Mouse (Mus musculus) kidney, adult 2 months (tissue): ENCODE data around the gene Hs3st6. TPM values are rescaled to one million over a fixed set of nuclear protein-coding genes. Genes with fewer than 3 reads are reported as not detected.

Experiments
- DNase-seq: peaks from one replicate; pipeline ENCODE4 v3.0.0; 2021
- H3K27ac ChIP-seq: fragments of 200-500 bp; 2 replicates; pipeline ENCODE4 v1.5.1; 2012; ENCODE audit warnings: low read depth, low read length, control low read depth, inconsistent platforms; ENCODE audit not compliant: insufficient read depth
- H3K27me3 ChIP-seq: fragments of 200-500 bp; replicated peaks from 2 replicates; pipeline ENCODE4 v1.6.1; 2012; ENCODE audit warnings: mild to moderate bottlenecking, moderate library complexity, low read length, inconsistent platforms; ENCODE audit not compliant: control insufficient read depth, insufficient read depth
- H3K36me3 ChIP-seq: fragments of 200-500 bp; 2 replicates; pipeline ENCODE4 v1.6.1; 2012; ENCODE audit warnings: mild to moderate bottlenecking, moderate library complexity, low read length, inconsistent platforms; ENCODE audit not compliant: control insufficient read depth, insufficient read depth
- H3K4me1 ChIP-seq: fragments of 200-500 bp; 2 replicates; pipeline ENCODE4 v1.6.1; 2011; ENCODE audit warnings: low read length; ENCODE audit not compliant: control insufficient read depth, insufficient read depth
- H3K4me3 ChIP-seq: fragments of 200-500 bp; 2 replicates; pipeline ENCODE4 v1.5.1; 2011; ENCODE audit warnings: mild to moderate bottlenecking, low read depth, low read length, control low read depth; ENCODE audit not compliant: insufficient read depth
- CTCF ChIP-seq: fragments of 200-500 bp; conservative IDR thresholded peaks from 2 replicates; pipeline ENCODE4 v1.5.1; 2011; ENCODE audit warnings: low read depth, mild to moderate bottlenecking, control low read depth, low read length, moderate library complexity, mixed read lengths; ENCODE audit not compliant: insufficient read depth, insufficient read length
- POLR2A ChIP-seq: fragments of 200-500 bp; IDR thresholded peaks from one replicate; pipeline ENCODE4 v1.6.1; 2011; ENCODE audit warnings: low read depth, low read length, control low read depth
- whole genome bisulfite sequencing: fragments of 180-500 bp; shearing (Covaris S2); methylation state at CpG from one replicate; pipeline ENCODE4 v1.1.7; 2018; 5-methylcytosine and 5-hydroxymethylcytosine counted together
- polyA plus RNA-seq: library from polyadenylated mRNA; depleted of rRNA; stranded (reverse); fragments of >200 nt; gene quantifications from 2 replicates; pipeline ENCODE4 v1.2.3, GENCODE M21; 2012

Hs3st6 gene
- polyA plus RNA-seq, 1 experiment: 7.4 TPM

- no peak for DNase-seq
- Histone ChIP-seq H3K27me3 (no peaks in the 10 kb centered on the region), H3K4me3 (no peak overlapping the region), H3K4me1 (peaks cover 15% of the 10 kb centered on the region), H3K36me3 (no peaks in the 10 kb centered on the region), H3K27ac (no peak overlapping the region)
- TF ChIP-seq POLR2A (no peak), CTCF (no peak)
- WGBS: 86% methylated on average over 14 of the region's 14 CpGs
Measured at GRCm38 (mm10) chr17:24730787-24731186, 22.0 kb upstream of the Hs3st6 start.

GRCm38 (mm10) chr17:24732233-24732935 lies 20.4 kb upstream of the Hs3st6 start:
- DNase-seq: peak; percentile 72

GRCm38 (mm10) chr17:24733434-24734050 lies 19.2 kb upstream of the Hs3st6 start:
- DNase-seq: no peak
- Histone ChIP-seq H3K36me3 (no peaks in the 10 kb centered on the region), H3K4me1 (peaks cover 24% of the 10 kb centered on the region), H3K27ac (no peak overlapping the region), H3K4me3 (no peak overlapping the region), H3K27me3 (no peaks in the 10 kb centered on the region)
- WGBS: 90% methylated on average over 21 of the region's 21 CpGs
- no peak for TF ChIP-seq CTCF
- TF ChIP-seq POLR2A: no peak

More at GRCm38 (mm10) chr17:24732233-24732935, 20.4 kb upstream of the Hs3st6 start:
- H3K4me1 ChIP-seq: peaks cover 18% of the 10 kb centered on the region
- peak overlapping the region; percentile 77 for H3K27ac ChIP-seq
- H3K4me3 ChIP-seq: no peak overlapping the region
- no peaks in the 10 kb centered on the region for H3K36me3 ChIP-seq
- 51% methylated on average over 12 of the region's 12 CpGs for WGBS
- no peak for TF ChIP-seq POLR2A
- no peak for TF ChIP-seq CTCF
- no peaks in the 10 kb centered on the region for H3K27me3 ChIP-seq

- 90% methylated on average over 1 of the region's 1 CpGs for WGBS
- TF ChIP-seq POLR2A: no peak
- no peak for TF ChIP-seq CTCF
- no peak for DNase-seq
- Histone ChIP-seq H3K4me1 (peaks cover 24% of the 10 kb centered on the region), H3K27ac (no peak overlapping the region), H3K27me3 (no peaks in the 10 kb centered on the region), H3K4me3 (no peak overlapping the region), H3K36me3 (no peaks in the 10 kb centered on the region)
Measured at GRCm38 (mm10) chr17:24734513-24734912, 18.3 kb upstream of the Hs3st6 start.

GRCm38 (mm10) chr17:24735446-24735845 lies 17.3 kb upstream of the Hs3st6 start:
- no peak overlapping the region for H3K4me3 ChIP-seq
- no peak for DNase-seq
- TF ChIP-seq POLR2A (no peak), CTCF (no peak)
- peaks cover 24% of the 10 kb centered on the region for H3K4me1 ChIP-seq
- H3K27ac ChIP-seq: no peak overlapping the region
- 91% methylated on average over 7 of the region's 7 CpGs for WGBS
- H3K27me3 ChIP-seq: no peaks in the 10 kb centered on the region
- no peaks in the 10 kb centered on the region for H3K36me3 ChIP-seq

- DNase-seq: peak; percentile 99
- WGBS: 1% methylated on average over 29 of the region's 29 CpGs
- H3K27me3 ChIP-seq: no peaks in the 10 kb centered on the region
- H3K4me1 ChIP-seq: peaks cover 24% of the 10 kb centered on the region
- peak within 1 kb of the TSS; percentile 75 for H3K4me3 ChIP-seq
- peak within 1 kb of the TSS; percentile 80 for H3K27ac ChIP-seq
- peak; percentile 96 for TF ChIP-seq POLR2A
- no peak for TF ChIP-seq CTCF
- no peaks in the 10 kb centered on the region for H3K36me3 ChIP-seq
Measured at GRCm38 (mm10) chr17:24736330-24737051, 16.3 kb upstream of the Hs3st6 start, which contains the start of gene Msrb1. Gene Msrb1 (plus strand): TSS chr17:24736642.
